Mouse (Mus musculus): ENCODE data around the gene Macrod1. TPM values are rescaled to one million over a fixed set of nuclear protein-coding genes. Genes with fewer than 3 reads are reported as not detected.

Macrod1 gene
- polyA plus RNA-seq, 1 experiment from 2014 or later, result 10.7 TPM

- H3K4me1 ChIP-seq (ENCODE audit: control insufficient read depth, insufficient read depth, low read length), result peaks cover 63% of the 10 kb centered on the region
- no peak overlapping the region for H3K9ac ChIP-seq (ENCODE audit: low read depth, low read length)
- 4% methylated on average over 9 of the region's 9 CpGs for WGBS
- H3K27me3 ChIP-seq (ENCODE audit: control insufficient read depth, insufficient read depth, low read length), result peaks cover 9% of the 10 kb centered on the region; the same call in 1 of the 2 replicates
- H3K36me3 ChIP-seq (ENCODE audit: control insufficient read depth, insufficient read depth, low read length), result no peaks in the 10 kb centered on the region
- no peaks in the 10 kb centered on the region for H3K9me3 ChIP-seq (ENCODE audit: control insufficient read depth, low read length)
- no peak overlapping the region for H3K4me3 ChIP-seq (ENCODE audit: low read length)
- ATAC-seq (ENCODE audit: low FRiP score, low TSS enrichment), result peak; percentile 89
- H3K4me2 ChIP-seq (replicated peaks; ENCODE audit: low read depth, low read length), result 0 out of 2 replicates have a peak overlapping the region, but pooled peaks have one; percentile 10
- peak overlapping the region; percentile 89 for H3K27ac ChIP-seq (ENCODE audit: low read depth, low read length)
These were observed 78.9 kb downstream of the Macrod1 start for GRCm38 (mm10) chr19:7135525-7135924.

- Histone ChIP-seq H3K4me1 (ENCODE audit: control insufficient read depth, insufficient read depth, low read length) (peaks cover 65% of the 10 kb centered on the region), H3K36me3 (ENCODE audit: control insufficient read depth, insufficient read depth, low read length) (no peaks in the 10 kb centered on the region), H3K9me3 (ENCODE audit: control insufficient read depth, low read length) (no peaks in the 10 kb centered on the region), H3K9ac (ENCODE audit: low read depth, low read length) (peak overlapping the region; percentile 40; the same call in 1 of the 2 replicates), H3K4me2 (replicated peaks; ENCODE audit: low read depth, low read length) (0 out of 2 replicates have a peak overlapping the region, but pooled peaks have one; percentile 10), H3K4me3 (ENCODE audit: low read length) (no peak overlapping the region; the same call in 1 of the 2 replicates), H3K27ac (ENCODE audit: low read depth, low read length) (peak overlapping the region; percentile 89), H3K27me3 (ENCODE audit: control insufficient read depth, insufficient read depth, low read length) (peaks cover 9% of the 10 kb centered on the region; the same call in 1 of the 2 replicates)
- WGBS, result 11% methylated on average over 9 of the region's 9 CpGs
- ATAC-seq (ENCODE audit: low FRiP score, low TSS enrichment), result peak; percentile 76; the same call in 1 of the 2 replicates
These were observed 79.4 kb downstream of the Macrod1 start for GRCm38 (mm10) chr19:7136016-7136415.

GRCm38 (mm10) chr19:7136714-7137498, 80.3 kb downstream of the Macrod1 start:
- no peak for ATAC-seq (ENCODE audit: low FRiP score, low TSS enrichment)
- Histone ChIP-seq H3K9ac (ENCODE audit: low read depth, low read length) (0 out of 2 replicates have a peak overlapping the region, but pooled peaks have one; percentile 40), H3K9me3 (ENCODE audit: control insufficient read depth, low read length) (no peaks in the 10 kb centered on the region), H3K27ac (ENCODE audit: low read depth, low read length) (peak overlapping the region; percentile 89; the same call in 1 of the 2 replicates), H3K36me3 (ENCODE audit: control insufficient read depth, insufficient read depth, low read length) (no peaks in the 10 kb centered on the region), H3K4me1 (ENCODE audit: control insufficient read depth, insufficient read depth, low read length) (peaks cover 62% of the 10 kb centered on the region), H3K27me3 (ENCODE audit: control insufficient read depth, insufficient read depth, low read length) (peaks cover 9% of the 10 kb centered on the region; the same call in 1 of the 2 replicates), H3K4me3 (ENCODE audit: low read length) (no peak overlapping the region), H3K4me2 (replicated peaks; ENCODE audit: low read depth, low read length) (0 out of 2 replicates have a peak overlapping the region, but pooled peaks have one; percentile 10)
- 19% methylated on average over 14 of the region's 14 CpGs for WGBS

- ATAC-seq (ENCODE audit: low FRiP score, low TSS enrichment), result no peak
- Histone ChIP-seq H3K27me3 (ENCODE audit: control insufficient read depth, insufficient read depth, low read length) (peaks cover 9% of the 10 kb centered on the region; the same call in 1 of the 2 replicates), H3K9ac (ENCODE audit: low read depth, low read length) (no peak overlapping the region), H3K36me3 (ENCODE audit: control insufficient read depth, insufficient read depth, low read length) (no peaks in the 10 kb centered on the region), H3K4me1 (ENCODE audit: control insufficient read depth, insufficient read depth, low read length) (peaks cover 67% of the 10 kb centered on the region), H3K27ac (ENCODE audit: low read depth, low read length) (no peak overlapping the region), H3K9me3 (ENCODE audit: control insufficient read depth, low read length) (no peaks in the 10 kb centered on the region), H3K4me2 (replicated peaks; ENCODE audit: low read depth, low read length) (no peak overlapping the region), H3K4me3 (ENCODE audit: low read length) (no peak overlapping the region)
- WGBS, result 23% methylated on average over 14 of the region's 14 CpGs
These were observed 81.7 kb downstream of the Macrod1 start for GRCm38 (mm10) chr19:7138327-7138726.

GRCm38 (mm10) chr19:7139321-7139720, 82.7 kb downstream of the Macrod1 start:
- ATAC-seq (ENCODE audit: low FRiP score, low TSS enrichment), result no peak
- no peaks in the 10 kb centered on the region for H3K36me3 ChIP-seq (ENCODE audit: control insufficient read depth, insufficient read depth, low read length)
- peaks cover 63% of the 10 kb centered on the region for H3K4me1 ChIP-seq (ENCODE audit: control insufficient read depth, insufficient read depth, low read length)
- no peak overlapping the region for H3K4me3 ChIP-seq (ENCODE audit: low read length)
- H3K27me3 ChIP-seq (ENCODE audit: control insufficient read depth, insufficient read depth, low read length), result peaks cover 10% of the 10 kb centered on the region; the same call in 1 of the 2 replicates
- no peak overlapping the region for H3K9ac ChIP-seq (ENCODE audit: low read depth, low read length)
- no peak overlapping the region for H3K27ac ChIP-seq (ENCODE audit: low read depth, low read length)
- no peaks in the 10 kb centered on the region for H3K9me3 ChIP-seq (ENCODE audit: control insufficient read depth, low read length)
- H3K4me2 ChIP-seq (replicated peaks; ENCODE audit: low read depth, low read length), result no peak overlapping the region
- 57% methylated on average over 4 of the region's 4 CpGs for WGBS

- H3K36me3 ChIP-seq (ENCODE audit: control insufficient read depth, insufficient read depth, low read length), result no peaks in the 10 kb centered on the region
- 74% methylated on average over 6 of the region's 6 CpGs for WGBS
- no peak overlapping the region for H3K27ac ChIP-seq (ENCODE audit: low read depth, low read length)
- H3K27me3 ChIP-seq (ENCODE audit: control insufficient read depth, insufficient read depth, low read length), result peaks cover 20% of the 10 kb centered on the region
- no peak for ATAC-seq (ENCODE audit: low FRiP score, low TSS enrichment)
- no peaks in the 10 kb centered on the region for H3K9me3 ChIP-seq (ENCODE audit: control insufficient read depth, low read length)
- H3K4me3 ChIP-seq (ENCODE audit: low read length), result no peak overlapping the region
- H3K9ac ChIP-seq (ENCODE audit: low read depth, low read length), result no peak overlapping the region
- H3K4me2 ChIP-seq (replicated peaks; ENCODE audit: low read depth, low read length), result no peak overlapping the region
- peaks cover 53% of the 10 kb centered on the region for H3K4me1 ChIP-seq (ENCODE audit: control insufficient read depth, insufficient read depth, low read length)
These were observed 83.8 kb downstream of the Macrod1 start for GRCm38 (mm10) chr19:7140373-7140772.

GRCm38 (mm10) chr19:7140856-7141421, 84.3 kb downstream of the Macrod1 start:
- Histone ChIP-seq H3K4me3 (ENCODE audit: low read length) (no peak overlapping the region), H3K4me1 (ENCODE audit: control insufficient read depth, insufficient read depth, low read length) (peaks cover 48% of the 10 kb centered on the region), H3K36me3 (ENCODE audit: control insufficient read depth, insufficient read depth, low read length) (no peaks in the 10 kb centered on the region), H3K9me3 (ENCODE audit: control insufficient read depth, low read length) (no peaks in the 10 kb centered on the region), H3K4me2 (replicated peaks; ENCODE audit: low read depth, low read length) (no peak overlapping the region), H3K27ac (ENCODE audit: low read depth, low read length) (no peak overlapping the region), H3K9ac (ENCODE audit: low read depth, low read length) (no peak overlapping the region), H3K27me3 (ENCODE audit: control insufficient read depth, insufficient read depth, low read length) (peaks cover 24% of the 10 kb centered on the region)
- 65% methylated on average over 12 of the region's 12 CpGs for whole genome bisulfite sequencing
- no peak for ATAC-seq (ENCODE audit: low FRiP score, low TSS enrichment)

- no peak overlapping the region for H3K4me3 ChIP-seq (ENCODE audit: low read length)
- H3K9me3 ChIP-seq (ENCODE audit: control insufficient read depth, low read length), result no peaks in the 10 kb centered on the region
- WGBS, result 58% methylated on average over 5 of the region's 5 CpGs
- H3K4me2 ChIP-seq (replicated peaks; ENCODE audit: low read depth, low read length), result no peak overlapping the region
- no peak overlapping the region for H3K9ac ChIP-seq (ENCODE audit: low read depth, low read length)
- ATAC-seq (ENCODE audit: low FRiP score, low TSS enrichment), result no peak
- H3K4me1 ChIP-seq (ENCODE audit: control insufficient read depth, insufficient read depth, low read length), result peaks cover 35% of the 10 kb centered on the region
- no peaks in the 10 kb centered on the region for H3K36me3 ChIP-seq (ENCODE audit: control insufficient read depth, insufficient read depth, low read length)
- no peak overlapping the region for H3K27ac ChIP-seq (ENCODE audit: low read depth, low read length)
- H3K27me3 ChIP-seq (ENCODE audit: control insufficient read depth, insufficient read depth, low read length), result peaks cover 30% of the 10 kb centered on the region
These were observed 85.8 kb downstream of the Macrod1 start for GRCm38 (mm10) chr19:7142207-7142915.

Measured in kidney, embryonic 14.5 days (tissue).